Mouse (Mus musculus) stomach, postnatal 0 days (tissue): ENCODE measurements around the gene Lrrc71. TPM values are rescaled to one million over a fixed set of nuclear protein-coding genes. Genes with fewer than 3 reads are reported as not detected.

Source experiments
- ATAC-seq: fragments of 200-750 bp; cut with Nextera tagmentation; 2 replicates; pipeline ENCODE4 v1.8.0; 2017; ENCODE audit not compliant: low FRiP score, low TSS enrichment
- DNase-seq: peaks from one replicate; pipeline ENCODE4 v3.0.0-alpha.2; 2016; ENCODE audit warnings: low spot score
- H3K27ac ChIP-seq: fragments of 300-500 bp; sonication (generic); replicated peaks from 2 replicates; pipeline ENCODE4 v1.5.1; 2014; ENCODE audit warnings: mild to moderate bottlenecking, control low read depth
- H3K27me3 ChIP-seq: fragments of 300-500 bp; sonication (generic); 2 replicates; pipeline ENCODE4 v1.6.1; 2014; ENCODE audit warnings: low read length; ENCODE audit not compliant: control insufficient read depth, insufficient read depth
- H3K36me3 ChIP-seq: fragments of 300-500 bp; sonication (generic); 2 replicates; pipeline ENCODE4 v1.6.1; 2014; ENCODE audit warnings: low read length, mixed read lengths; ENCODE audit not compliant: control insufficient read depth, insufficient read depth
- H3K4me1 ChIP-seq: fragments of 300-500 bp; sonication (generic); replicated peaks from 2 replicates; pipeline ENCODE4 v1.6.1; 2014; ENCODE audit warnings: antibody characterized with exemption; ENCODE audit not compliant: control insufficient read depth, insufficient read depth
- H3K4me2 ChIP-seq: fragments of 300-500 bp; sonication (generic); replicated peaks from 2 replicates; pipeline ENCODE4 v1.6.1; 2014; ENCODE audit warnings: low read depth, mild to moderate bottlenecking, control low read depth, moderate library complexity
- H3K4me3 ChIP-seq: fragments of 300-500 bp; sonication (generic); 2 replicates; pipeline ENCODE4 v1.5.1; 2014; ENCODE audit warnings: low read depth, low read length, control low read depth
- H3K9ac ChIP-seq: fragments of 300-500 bp; sonication (generic); 2 replicates; pipeline ENCODE4 v1.6.1; 2014; ENCODE audit warnings: mild to moderate bottlenecking, low read length, control low read depth, mixed read lengths
- H3K9me3 ChIP-seq: fragments of 300-500 bp; sonication (generic); 2 replicates; pipeline ENCODE4 v1.6.1; 2016; ENCODE audit warnings: low read length; ENCODE audit not compliant: control insufficient read depth
- CTCF ChIP-seq: IDR thresholded peaks from 2 replicates; pipeline ENCODE4 v1.5.1; 2016; ENCODE audit warnings: antibody characterized with exemption, low read depth, mild to moderate bottlenecking, moderate library complexity
- EP300 ChIP-seq: optimal IDR thresholded peaks from 2 replicates; pipeline ENCODE3; 2016; ENCODE audit warnings: antibody characterized with exemption
- WGBS: fragments of 180-500 bp; shearing (Covaris S2); extraction: QIAGEN DNeasy Blood & Tissue Kit; methylation state at CpG from one replicate; pipeline ENCODE4 v1.1.7; 2014; 5-methylcytosine and 5-hydroxymethylcytosine counted together
- polyA plus RNA-seq: library from polyadenylated mRNA; unstranded; fragments of >200 nt; fragmentation: Nextera tagmentation; extraction: Ambion mirVana; gene quantifications from 2 replicates; pipeline ENCODE4 v1.2.1, GENCODE M21; 2015

Gene Lrrc71
- polyA plus RNA-seq, 1 experiment from 2014 or later: 0.38 TPM

- Histone ChIP-seq H3K4me1 (no peaks in the 10 kb centered on the region), H3K9ac (no peak overlapping the region), H3K4me2 (no peak overlapping the region), H3K27ac (no peak overlapping the region), H3K27me3 (0 out of 2 replicates have a peak, but pooled peaks cover 10% of the 10 kb centered on the region), H3K36me3 (no peaks in the 10 kb centered on the region), H3K9me3 (no peaks in the 10 kb centered on the region), H3K4me3 (no peak overlapping the region)
- no peak for DNase-seq
- WGBS: 63% methylated on average over 1 of the region's 1 CpGs
- no peak for TF ChIP-seq EP300
- no peak for TF ChIP-seq CTCF
- no peak for ATAC-seq
These were observed 40.8 kb upstream of the Lrrc71 start for GRCm38 (mm10) chr3:87789248-87789647.

GRCm38 (mm10) chr3:87785626-87786214 lies 37.3 kb upstream of the Lrrc71 start:
- TF ChIP-seq EP300: no peak
- no peak for TF ChIP-seq CTCF
- H3K9me3 ChIP-seq: no peaks in the 10 kb centered on the region
- H3K36me3 ChIP-seq: no peaks in the 10 kb centered on the region
- H3K27me3 ChIP-seq: 0 out of 2 replicates have a peak, but pooled peaks cover 4% of the 10 kb centered on the region
- ATAC-seq: no peak
- H3K4me2 ChIP-seq: no peak overlapping the region
- no peaks in the 10 kb centered on the region for H3K4me1 ChIP-seq
- no peak overlapping the region for H3K27ac ChIP-seq
- H3K4me3 ChIP-seq: no peak overlapping the region
- H3K9ac ChIP-seq: no peak overlapping the region
- DNase-seq: no peak
- WGBS: 31% methylated on average over 6 of the region's 6 CpGs

GRCm38 (mm10) chr3:87785156-87785555 lies 36.7 kb upstream of the Lrrc71 start:
- Histone ChIP-seq H3K9me3 (no peaks in the 10 kb centered on the region), H3K4me2 (no peak overlapping the region), H3K4me3 (no peak overlapping the region), H3K4me1 (no peaks in the 10 kb centered on the region), H3K9ac (no peak overlapping the region), H3K27me3 (no peaks in the 10 kb centered on the region), H3K27ac (no peak overlapping the region), H3K36me3 (no peaks in the 10 kb centered on the region)
- WGBS: 51% methylated on average over 5 of the region's 5 CpGs
- no peak for ATAC-seq
- TF ChIP-seq CTCF (no peak), EP300 (no peak)
- no peak for DNase-seq

- H3K4me3 ChIP-seq: no peak overlapping the region
- H3K9ac ChIP-seq: no peak overlapping the region
- no peak overlapping the region for H3K4me2 ChIP-seq
- WGBS: 79% methylated on average over 25 of the region's 25 CpGs
- H3K4me1 ChIP-seq: no peaks in the 10 kb centered on the region
- ATAC-seq: peak; percentile 22; the same call in 1 of the 2 replicates
- no peaks in the 10 kb centered on the region for H3K27me3 ChIP-seq
- H3K27ac ChIP-seq: 0 out of 2 replicates have a peak overlapping the region, but pooled peaks have one; percentile 30
- DNase-seq: no peak
- TF ChIP-seq EP300 (no peak), CTCF (no peak)
- H3K36me3 ChIP-seq: no peaks in the 10 kb centered on the region
- H3K9me3 ChIP-seq: no peaks in the 10 kb centered on the region
These were observed 35.0 kb upstream of the Lrrc71 start for GRCm38 (mm10) chr3:87783282-87784023.

- Histone ChIP-seq H3K9ac (no peak overlapping the region), H3K9me3 (no peaks in the 10 kb centered on the region), H3K4me2 (no peak overlapping the region), H3K4me1 (no peaks in the 10 kb centered on the region), H3K4me3 (no peak overlapping the region), H3K27ac (no peak overlapping the region), H3K36me3 (no peaks in the 10 kb centered on the region), H3K27me3 (no peaks in the 10 kb centered on the region)
- TF ChIP-seq EP300 (no peak), CTCF (no peak)
- WGBS: 59% methylated on average over 2 of the region's 2 CpGs
- DNase-seq: no peak
- ATAC-seq: no peak
These were observed 30.7 kb upstream of the Lrrc71 start for GRCm38 (mm10) chr3:87779086-87779485.

GRCm38 (mm10) chr3:87778283-87778682 lies 29.9 kb upstream of the Lrrc71 start:
- Histone ChIP-seq H3K36me3 (no peaks in the 10 kb centered on the region), H3K27ac (no peak overlapping the region), H3K4me1 (no peaks in the 10 kb centered on the region), H3K4me2 (no peak overlapping the region), H3K4me3 (no peak overlapping the region), H3K27me3 (no peaks in the 10 kb centered on the region), H3K9me3 (no peaks in the 10 kb centered on the region), H3K9ac (no peak overlapping the region)
- no peak for ATAC-seq
- no peak for DNase-seq
- TF ChIP-seq CTCF (no peak), EP300 (no peak)
- WGBS: 56% methylated on average over 23 of the region's 23 CpGs
